Mouse (Mus musculus) liver, embryonic 16.5 days (tissue): ENCODE results near the gene Ncam1. TPM values are rescaled to one million over a fixed set of nuclear protein-coding genes. Genes with fewer than 3 reads are reported as not detected.

Experiments
- ATAC-seq: fragments of 200-750 bp; cut with Nextera tagmentation; 2 replicates; pipeline ENCODE4 v1.8.0; 2017; ENCODE audit warnings: low read depth, mild to moderate bottlenecking, moderate number of reproducible peaks, moderate library complexity
- H3K27ac ChIP-seq: fragments of 300-500 bp; sonication (generic); 2 replicates; pipeline ENCODE4 v1.5.1; 2014; ENCODE audit warnings: mild to moderate bottlenecking, low read length
- H3K27me3 ChIP-seq: fragments of 300-500 bp; sonication (generic); 2 replicates; pipeline ENCODE4 v1.6.1; 2014; ENCODE audit warnings: low read depth, low read length, mixed read lengths; ENCODE audit not compliant: control insufficient read depth, insufficient read depth
- H3K36me3 ChIP-seq: fragments of 300-500 bp; sonication (generic); 2 replicates; pipeline ENCODE4 v1.6.1; 2014; ENCODE audit warnings: mild to moderate bottlenecking; ENCODE audit not compliant: control insufficient read depth, insufficient read depth
- H3K4me1 ChIP-seq: fragments of 300-500 bp; sonication (generic); 2 replicates; pipeline ENCODE4 v1.6.1; 2014; ENCODE audit warnings: low read depth, low read length, mixed read lengths; ENCODE audit not compliant: control insufficient read depth
- H3K4me2 ChIP-seq: fragments of 300-500 bp; sonication (generic); 2 replicates; pipeline ENCODE4 v1.6.1; 2014; ENCODE audit warnings: low read depth, low read length, mixed read lengths
- H3K4me3 ChIP-seq: fragments of 300-500 bp; sonication (generic); 2 replicates; pipeline ENCODE4 v1.5.1; 2014; ENCODE audit warnings: low read depth, mild to moderate bottlenecking, low read length
- H3K9ac ChIP-seq: fragments of 300-500 bp; sonication (generic); 2 replicates; pipeline ENCODE4 v1.6.1; 2014; ENCODE audit warnings: low read depth, low read length
- H3K9me3 ChIP-seq: fragments of 300-500 bp; sonication (generic); replicated peaks from 2 replicates; pipeline ENCODE4 v1.6.1; 2016; ENCODE audit warnings: low read length; ENCODE audit not compliant: control insufficient read depth
- WGBS: fragments of 180-500 bp; shearing (Covaris S2); extraction: QIAGEN DNeasy Blood & Tissue Kit; methylation state at CpG from one replicate; pipeline ENCODE4 v1.1.7; 2014; ENCODE audit not compliant: insufficient replicate concordance; 5-methylcytosine and 5-hydroxymethylcytosine counted together
- polyA plus RNA-seq: library from polyadenylated mRNA; unstranded; fragments of >200 nt; fragmentation: Nextera tagmentation; extraction: Ambion mirVana; gene quantifications from 2 replicates; pipeline ENCODE4 v1.2.1, GENCODE M21; 2015

The Ncam1 gene
- polyA plus RNA-seq, 1 experiment from 2014 or later: 4.6 TPM

DNA sequence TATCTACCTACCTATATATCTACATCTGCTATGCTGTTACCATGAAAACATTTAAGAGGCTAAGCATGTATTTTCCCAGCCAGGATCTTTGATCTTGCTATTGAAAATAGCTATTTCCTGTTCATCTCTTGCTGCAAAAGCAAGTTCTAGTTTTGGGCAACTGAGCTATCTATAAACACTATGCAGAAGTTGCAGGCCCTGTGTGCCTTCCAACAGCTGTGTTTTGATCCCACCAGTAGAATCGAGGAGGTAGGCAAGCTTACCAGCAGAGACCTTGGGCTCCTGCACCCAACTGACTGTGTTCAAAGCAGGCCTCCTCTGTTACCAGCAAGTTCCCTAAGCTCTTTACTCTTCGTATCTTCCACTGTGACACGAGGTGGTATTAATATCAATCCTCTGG, 84.6 kb downstream of the Ncam1 start:
- H3K9me3 ChIP-seq: no peaks in the 10 kb centered on the region
- WGBS: 48% methylated on average over 3 of the region's 3 CpGs
- ATAC-seq: no peak
- no peak overlapping the region for H3K9ac ChIP-seq
- H3K4me2 ChIP-seq: no peak overlapping the region
- H3K36me3 ChIP-seq: no peaks in the 10 kb centered on the region
- H3K4me1 ChIP-seq: no peaks in the 10 kb centered on the region
- no peaks in the 10 kb centered on the region for H3K27me3 ChIP-seq
- H3K4me3 ChIP-seq: no peak overlapping the region
- no peak overlapping the region for H3K27ac ChIP-seq

GRCm38 (mm10) chr9:49707646-49708045, 91.1 kb downstream of the Ncam1 start:
- H3K4me1 ChIP-seq: no peaks in the 10 kb centered on the region
- no peaks in the 10 kb centered on the region for H3K36me3 ChIP-seq

DNA sequence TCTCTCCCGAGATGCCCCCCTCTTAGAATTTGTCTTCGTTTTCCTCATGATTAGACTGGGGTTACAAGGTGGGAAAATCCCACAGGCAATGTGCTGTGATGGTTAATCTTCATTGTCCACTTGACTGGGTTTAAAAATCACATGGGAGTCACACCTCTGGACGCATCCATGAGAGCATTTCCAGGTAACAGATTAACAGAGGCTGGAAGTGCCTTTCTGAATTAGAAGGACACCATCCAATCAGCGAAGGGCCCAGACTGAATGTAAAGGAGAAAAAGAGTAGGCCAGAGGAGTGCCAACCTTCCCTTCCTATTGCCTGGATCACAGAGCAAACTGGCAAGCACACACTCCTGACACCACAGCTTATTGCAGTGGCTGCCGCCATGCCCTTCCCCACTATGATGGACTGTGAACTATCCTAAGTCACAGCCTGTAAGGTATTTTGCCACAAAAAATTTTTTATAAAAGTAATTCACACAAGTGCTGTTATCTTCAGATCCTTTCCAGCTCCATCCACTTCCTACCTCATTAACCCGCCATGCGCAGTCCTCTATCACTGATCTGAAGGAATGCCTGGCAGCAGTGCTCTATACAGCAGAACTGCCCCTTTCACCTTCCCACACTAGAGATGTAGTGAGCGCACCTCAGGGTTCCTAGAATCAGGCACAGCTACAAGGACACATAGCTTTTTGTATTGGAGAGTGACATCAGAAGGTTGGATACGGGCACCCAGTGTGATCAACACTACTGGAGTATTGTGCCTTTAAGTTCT, 94.3 kb downstream of the Ncam1 start:
- no peaks in the 10 kb centered on the region for H3K36me3 ChIP-seq
- 64% methylated on average over 9 of the region's 9 CpGs for WGBS
- no peak overlapping the region for H3K4me2 ChIP-seq
- H3K27me3 ChIP-seq: no peaks in the 10 kb centered on the region
- H3K4me1 ChIP-seq: no peaks in the 10 kb centered on the region
- no peak for ATAC-seq
- H3K4me3 ChIP-seq: no peak overlapping the region
- no peak overlapping the region for H3K9ac ChIP-seq
- no peak overlapping the region for H3K27ac ChIP-seq
- no peaks in the 10 kb centered on the region for H3K9me3 ChIP-seq

More at GRCm38 (mm10) chr9:49707646-49708045, 91.1 kb downstream of the Ncam1 start:
- Histone ChIP-seq H3K9me3 (no peaks in the 10 kb centered on the region), H3K27ac (no peak overlapping the region), H3K27me3 (no peaks in the 10 kb centered on the region), H3K4me3 (no peak overlapping the region), H3K9ac (no peak overlapping the region), H3K4me2 (no peak overlapping the region)
- no peak for ATAC-seq

GRCm38 (mm10) chr9:49695371-49695770, 103.4 kb downstream of the Ncam1 start:
- H3K27me3 ChIP-seq: no peaks in the 10 kb centered on the region
- 24% methylated on average over 7 of the region's 7 CpGs for WGBS
- H3K9me3 ChIP-seq: no peaks in the 10 kb centered on the region
- no peak overlapping the region for H3K27ac ChIP-seq
- no peak for ATAC-seq
- H3K9ac ChIP-seq: no peak overlapping the region
- H3K4me1 ChIP-seq: no peaks in the 10 kb centered on the region
- no peak overlapping the region for H3K4me3 ChIP-seq
- no peaks in the 10 kb centered on the region for H3K36me3 ChIP-seq
- H3K4me2 ChIP-seq: no peak overlapping the region

- ATAC-seq: no peak
- no peak overlapping the region for H3K4me2 ChIP-seq
- WGBS: 67% methylated on average over 11 of the region's 11 CpGs
- no peaks in the 10 kb centered on the region for H3K36me3 ChIP-seq
- H3K9ac ChIP-seq: no peak overlapping the region
- H3K27ac ChIP-seq: no peak overlapping the region
- no peaks in the 10 kb centered on the region for H3K9me3 ChIP-seq
- H3K27me3 ChIP-seq: no peaks in the 10 kb centered on the region
- no peaks in the 10 kb centered on the region for H3K4me1 ChIP-seq
- H3K4me3 ChIP-seq: no peak overlapping the region
These were observed 105.9 kb downstream of the Ncam1 start for GRCm38 (mm10) chr9:49692791-49693190.

DNA sequence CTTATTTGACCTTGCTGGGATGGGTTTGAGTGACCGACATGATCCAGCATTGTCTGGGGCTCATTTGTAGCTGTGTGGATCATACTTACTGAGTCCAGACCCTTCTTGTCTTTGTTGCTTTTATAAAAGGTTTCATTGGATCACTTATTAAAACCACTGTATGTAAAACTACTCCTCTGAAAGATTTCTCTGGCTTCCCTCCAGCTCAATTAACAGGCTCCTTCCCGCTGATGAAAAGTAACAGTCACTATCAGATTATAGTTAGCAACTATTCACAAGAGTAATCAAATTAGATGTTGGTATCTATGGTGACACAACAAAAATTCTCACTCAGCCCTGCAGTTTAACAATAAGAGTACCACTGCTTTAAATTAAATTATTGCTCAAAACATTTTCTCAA, 107.4 kb downstream of the Ncam1 start:
- Histone ChIP-seq H3K9me3 (no peaks in the 10 kb centered on the region), H3K9ac (no peak overlapping the region), H3K4me3 (no peak overlapping the region), H3K27ac (no peak overlapping the region), H3K4me2 (no peak overlapping the region), H3K36me3 (no peaks in the 10 kb centered on the region), H3K27me3 (no peaks in the 10 kb centered on the region), H3K4me1 (no peaks in the 10 kb centered on the region)
- WGBS: 63% methylated on average over 2 of the region's 2 CpGs
- no peak for ATAC-seq

DNA sequence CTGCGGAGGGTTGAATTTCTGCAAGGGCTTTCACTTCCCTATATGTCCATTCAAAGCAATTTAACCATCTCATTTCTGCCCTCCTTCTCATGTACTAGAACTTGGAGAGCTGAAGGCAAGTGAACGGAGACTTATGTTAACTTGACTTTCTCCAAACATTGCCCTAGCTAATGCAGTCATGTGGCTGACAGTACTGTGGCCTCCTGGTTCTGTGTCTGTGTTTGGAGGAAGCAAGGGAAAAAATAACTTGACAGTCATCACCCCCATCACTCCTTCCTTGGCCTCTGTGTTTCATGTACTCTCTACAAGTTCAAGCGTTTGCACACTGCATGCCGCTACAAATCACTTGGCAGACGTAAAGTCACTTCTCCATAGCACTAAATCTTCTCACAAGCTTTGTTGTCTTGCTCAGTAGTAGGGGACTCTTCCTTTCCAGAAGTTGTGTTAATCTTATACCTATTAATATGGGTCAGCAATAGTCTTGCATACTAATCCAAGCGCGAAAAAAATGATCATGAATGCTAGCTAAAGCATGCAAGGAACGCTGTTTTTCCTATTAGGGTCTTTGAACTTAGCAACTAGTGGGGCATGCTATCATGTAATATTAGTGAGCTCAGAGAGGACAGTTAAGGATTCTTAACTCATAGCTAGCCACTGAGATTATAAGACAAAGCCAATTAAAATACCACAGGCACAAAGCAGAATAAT, 115.0 kb downstream of the Ncam1 start:
- no peaks in the 10 kb centered on the region for H3K4me1 ChIP-seq
- ATAC-seq: no peak
- no peaks in the 10 kb centered on the region for H3K36me3 ChIP-seq
- no peak overlapping the region for H3K9ac ChIP-seq
- H3K4me3 ChIP-seq: no peak overlapping the region
- 67% methylated on average over 8 of the region's 8 CpGs for WGBS
- H3K27me3 ChIP-seq: no peaks in the 10 kb centered on the region
- H3K9me3 ChIP-seq: no peaks in the 10 kb centered on the region
- H3K4me2 ChIP-seq: no peak overlapping the region
- no peak overlapping the region for H3K27ac ChIP-seq

- Histone ChIP-seq H3K4me3 (no peak overlapping the region), H3K9me3 (no peaks in the 10 kb centered on the region), H3K27ac (no peak overlapping the region), H3K36me3 (no peaks in the 10 kb centered on the region), H3K4me2 (no peak overlapping the region), H3K27me3 (no peaks in the 10 kb centered on the region), H3K4me1 (no peaks in the 10 kb centered on the region), H3K9ac (no peak overlapping the region)
- ATAC-seq: no peak
- WGBS: 66% methylated on average over 7 of the region's 7 CpGs
These were observed 116.8 kb downstream of the Ncam1 start for GRCm38 (mm10) chr9:49681848-49682469.

- Histone ChIP-seq H3K27me3 (no peaks in the 10 kb centered on the region), H3K4me2 (no peak overlapping the region), H3K4me3 (no peak overlapping the region), H3K9ac (no peak overlapping the region), H3K27ac (no peak overlapping the region), H3K9me3 (no peaks in the 10 kb centered on the region), H3K4me1 (no peaks in the 10 kb centered on the region), H3K36me3 (no peaks in the 10 kb centered on the region)
- ATAC-seq: no peak
- WGBS: 38% methylated on average over 3 of the region's 3 CpGs
These were observed 119.5 kb downstream of the Ncam1 start for GRCm38 (mm10) chr9:49679270-49679669.
